Mouse (Mus musculus): ENCODE measurements at regions not wholly inside any gene's neighbourhood (a gene's known extent, or its start where the extent isn't known, plus 50 kb on each side); places are given as distances from the start of the nearest gene placed in this dataset.

DNA sequence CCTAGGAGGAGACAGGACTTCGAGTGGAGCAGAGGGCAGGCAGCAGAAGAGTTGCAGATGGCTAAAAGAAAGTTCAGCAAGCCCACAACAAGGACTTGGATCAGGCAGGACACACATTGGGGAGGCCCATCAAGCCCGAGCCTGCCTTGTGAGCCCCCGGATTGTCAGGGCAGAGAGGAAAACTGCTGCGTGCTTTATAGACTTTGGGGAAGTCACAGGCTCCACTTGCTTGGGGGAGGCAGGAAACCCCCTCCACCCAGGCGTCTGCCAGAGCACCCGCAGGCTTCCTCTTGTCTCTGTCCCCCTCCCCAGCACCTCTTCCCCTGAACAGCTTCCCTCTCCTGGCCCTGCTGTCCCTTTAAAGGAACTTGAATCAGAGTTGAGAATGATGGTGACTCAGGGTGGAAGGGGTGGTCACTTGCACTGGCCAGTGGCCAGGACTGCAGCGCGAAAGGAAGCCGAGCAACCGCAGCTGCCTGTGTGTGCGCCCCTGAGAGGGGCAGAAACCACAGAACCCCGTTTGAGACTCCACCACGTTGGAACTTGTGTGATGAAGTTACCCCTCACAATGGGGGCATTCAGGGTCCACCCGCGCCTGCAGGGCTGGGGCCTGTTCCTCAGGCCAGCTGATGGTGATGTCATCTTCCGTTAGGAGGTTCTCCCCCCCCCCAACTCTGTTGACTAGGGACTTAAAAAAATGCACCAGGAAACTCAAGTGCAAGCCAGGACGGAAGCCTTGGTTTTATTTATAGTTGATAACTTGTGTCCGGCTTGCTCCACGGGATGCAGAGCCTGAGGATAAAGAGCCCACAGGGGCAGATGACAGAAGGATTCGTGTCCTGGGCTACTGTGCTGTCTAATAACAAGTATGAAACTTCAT is 96.4 kb downstream of the 1810010D01Rik start:
- TF ChIP-seq CTCF (conservative IDR thresholded peaks at IDR 0.05; ENCODE audit: insufficient read depth, insufficient read length, low read depth, low read length) (no peak), POLR2A (IDR thresholded peaks at IDR 0.05; ENCODE audit: low read depth, low read length) (peak; percentile 8)
- DNase-seq, result peak; percentile 89
- H3K4me3 ChIP-seq (ENCODE audit: insufficient read depth, low read depth, low read length), result peak overlapping the region; percentile 20; the same call in 1 of the 2 replicates
- WGBS, result 30% methylated on average over 20 of the region's 20 CpGs
- H3K4me1 ChIP-seq (ENCODE audit: control insufficient read depth, insufficient read depth, low read length), result no peaks in the 10 kb centered on the region
- H3K27ac ChIP-seq (ENCODE audit: insufficient read depth, low read depth, low read length), result peak overlapping the region; percentile 69
- H3K36me3 ChIP-seq (ENCODE audit: control insufficient read depth, insufficient read depth, low read length), result no peaks in the 10 kb centered on the region
- no peaks in the 10 kb centered on the region for H3K27me3 ChIP-seq (replicated peaks; ENCODE audit: control insufficient read depth, insufficient read depth, low read length)

DNA sequence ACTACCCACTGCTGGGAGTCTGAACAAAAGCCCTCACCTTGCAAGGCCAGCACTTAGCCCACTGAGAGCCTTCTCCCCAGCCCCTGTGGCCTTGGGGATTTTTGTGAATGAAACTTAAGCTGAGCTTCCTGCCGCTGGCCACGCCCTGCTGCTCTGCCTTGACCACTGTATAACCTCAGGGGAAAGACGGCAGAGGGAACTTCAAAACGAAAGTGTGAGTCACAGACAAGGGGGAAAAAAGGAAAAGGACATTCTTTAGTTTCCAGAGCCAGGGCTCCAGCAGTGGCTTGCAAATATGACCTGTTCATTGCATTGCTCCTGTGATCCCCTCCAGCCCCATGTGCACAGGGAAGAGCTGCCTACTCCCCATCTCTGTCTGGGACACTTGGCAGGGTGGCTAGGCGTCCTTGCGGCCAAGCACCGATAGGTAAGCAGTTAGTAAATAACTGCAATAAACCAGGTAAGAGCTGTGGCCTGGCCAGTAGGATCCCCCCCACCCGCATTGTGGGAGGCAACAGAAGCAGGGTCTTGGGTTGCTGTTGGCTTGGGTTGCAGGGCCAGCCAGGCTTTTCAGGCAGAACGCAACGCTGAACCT is 97.2 kb downstream of the 1810010D01Rik start:
- DNase-seq, result peak; percentile 71

DNA sequence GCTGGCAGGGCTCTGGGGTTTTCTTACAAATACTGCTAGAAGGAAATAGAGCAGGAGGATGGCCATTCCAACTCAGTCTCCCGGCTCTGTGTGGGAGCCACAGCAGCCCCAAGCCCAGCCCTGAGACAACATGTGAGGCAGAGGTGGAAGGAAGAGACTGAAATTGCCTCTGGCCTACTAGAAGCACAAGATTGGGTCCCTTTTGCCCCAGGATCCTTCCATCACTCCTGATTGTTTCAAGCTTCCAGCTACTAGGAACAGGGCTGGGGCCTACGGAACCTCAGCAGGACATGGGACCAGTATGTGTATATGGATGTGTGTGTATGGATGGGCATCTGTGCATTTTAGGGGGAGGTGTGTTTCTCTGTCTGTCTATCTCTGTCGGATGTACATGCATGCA is 97.9 kb downstream of the 1810010D01Rik start:
- 0 out of 2 replicates have a peak overlapping the region, but pooled peaks have one; percentile 34 for H3K27ac ChIP-seq (ENCODE audit: insufficient read depth, low read depth, low read length)
- H3K4me1 ChIP-seq (ENCODE audit: control insufficient read depth, insufficient read depth, low read length), result no peaks in the 10 kb centered on the region
- 84% methylated on average over 3 of the region's 3 CpGs for WGBS
- no peaks in the 10 kb centered on the region for H3K36me3 ChIP-seq (ENCODE audit: control insufficient read depth, insufficient read depth, low read length)
- DNase-seq, result no peak
- H3K4me3 ChIP-seq (ENCODE audit: insufficient read depth, low read depth, low read length), result no peak overlapping the region
- H3K27me3 ChIP-seq (replicated peaks; ENCODE audit: control insufficient read depth, insufficient read depth, low read length), result no peaks in the 10 kb centered on the region
- TF ChIP-seq POLR2A (IDR thresholded peaks at IDR 0.05; ENCODE audit: low read depth, low read length) (no peak), CTCF (conservative IDR thresholded peaks at IDR 0.05; ENCODE audit: insufficient read depth, insufficient read length, low read depth, low read length) (no peak)

More for the DNA sequence above, 97.2 kb downstream of the 1810010D01Rik start:
- H3K36me3 ChIP-seq (ENCODE audit: control insufficient read depth, insufficient read depth, low read length), result no peaks in the 10 kb centered on the region
- H3K27ac ChIP-seq (ENCODE audit: insufficient read depth, low read depth, low read length), result peak overlapping the region; percentile 69
- no peaks in the 10 kb centered on the region for H3K27me3 ChIP-seq (replicated peaks; ENCODE audit: control insufficient read depth, insufficient read depth, low read length)
- H3K4me1 ChIP-seq (ENCODE audit: control insufficient read depth, insufficient read depth, low read length), result no peaks in the 10 kb centered on the region
- WGBS, result 30% methylated on average over 10 of the region's 10 CpGs
- peak overlapping the region; percentile 13; the same call in 1 of the 2 replicates for H3K4me3 ChIP-seq (ENCODE audit: insufficient read depth, low read depth, low read length)
- TF ChIP-seq CTCF (conservative IDR thresholded peaks at IDR 0.05; ENCODE audit: insufficient read depth, insufficient read length, low read depth, low read length), result no peak

DNA sequence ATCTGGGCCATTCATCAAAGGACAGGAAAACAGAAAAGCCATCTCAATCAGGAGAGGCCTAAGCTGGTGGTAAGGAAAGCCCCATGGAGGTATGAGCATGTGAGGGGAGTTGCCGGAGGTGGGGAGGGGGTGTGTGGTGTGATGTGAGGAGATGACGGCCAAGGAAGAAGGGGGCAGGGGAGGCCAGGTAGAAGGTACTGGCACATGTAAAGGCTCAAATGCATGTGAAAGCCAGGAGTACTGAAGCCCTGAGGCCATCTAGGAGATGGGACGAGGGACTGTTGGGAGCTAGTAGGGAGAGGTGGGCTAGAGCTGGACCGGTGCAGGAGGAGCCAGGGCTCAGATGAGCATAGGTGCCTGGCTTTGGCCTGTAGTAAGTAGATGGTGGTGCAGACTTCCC is 98.4 kb downstream of the 1810010D01Rik start:
- no peak for DNase-seq
- no peak overlapping the region for H3K27ac ChIP-seq (ENCODE audit: insufficient read depth, low read depth, low read length)
- H3K4me1 ChIP-seq (ENCODE audit: control insufficient read depth, insufficient read depth, low read length), result no peaks in the 10 kb centered on the region
- H3K27me3 ChIP-seq (replicated peaks; ENCODE audit: control insufficient read depth, insufficient read depth, low read length), result no peaks in the 10 kb centered on the region
- no peak for TF ChIP-seq POLR2A (IDR thresholded peaks at IDR 0.05; ENCODE audit: low read depth, low read length)
- no peak for TF ChIP-seq CTCF (conservative IDR thresholded peaks at IDR 0.05; ENCODE audit: insufficient read depth, insufficient read length, low read depth, low read length)
- 89% methylated on average over 4 of the region's 4 CpGs for WGBS
- H3K36me3 ChIP-seq (ENCODE audit: control insufficient read depth, insufficient read depth, low read length), result no peaks in the 10 kb centered on the region
- H3K4me3 ChIP-seq (ENCODE audit: insufficient read depth, low read depth, low read length), result no peak overlapping the region

DNA sequence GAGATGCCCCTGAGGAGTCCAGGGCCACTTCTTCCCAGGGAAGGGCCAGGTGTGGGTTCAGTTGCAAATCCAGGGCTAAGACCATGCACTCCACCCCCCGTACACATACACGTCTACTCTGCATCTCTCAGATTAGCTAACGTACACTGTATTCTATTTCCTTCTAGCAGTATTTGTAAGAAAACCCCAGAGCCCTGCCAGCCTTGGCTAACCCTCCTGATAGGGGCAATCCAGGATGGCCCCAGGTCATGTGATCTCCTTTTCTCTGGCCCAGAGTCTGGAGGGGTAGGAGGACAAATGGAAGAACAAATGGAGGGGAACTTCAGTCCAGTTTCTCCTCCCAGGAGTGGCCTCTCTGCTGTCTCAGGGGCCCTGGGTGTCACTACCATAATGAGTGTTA is 98.9 kb downstream of the 1810010D01Rik start:
- no peaks in the 10 kb centered on the region for H3K27me3 ChIP-seq (replicated peaks; ENCODE audit: control insufficient read depth, insufficient read depth, low read length)
- 97% methylated on average over 3 of the region's 3 CpGs for WGBS

DNA sequence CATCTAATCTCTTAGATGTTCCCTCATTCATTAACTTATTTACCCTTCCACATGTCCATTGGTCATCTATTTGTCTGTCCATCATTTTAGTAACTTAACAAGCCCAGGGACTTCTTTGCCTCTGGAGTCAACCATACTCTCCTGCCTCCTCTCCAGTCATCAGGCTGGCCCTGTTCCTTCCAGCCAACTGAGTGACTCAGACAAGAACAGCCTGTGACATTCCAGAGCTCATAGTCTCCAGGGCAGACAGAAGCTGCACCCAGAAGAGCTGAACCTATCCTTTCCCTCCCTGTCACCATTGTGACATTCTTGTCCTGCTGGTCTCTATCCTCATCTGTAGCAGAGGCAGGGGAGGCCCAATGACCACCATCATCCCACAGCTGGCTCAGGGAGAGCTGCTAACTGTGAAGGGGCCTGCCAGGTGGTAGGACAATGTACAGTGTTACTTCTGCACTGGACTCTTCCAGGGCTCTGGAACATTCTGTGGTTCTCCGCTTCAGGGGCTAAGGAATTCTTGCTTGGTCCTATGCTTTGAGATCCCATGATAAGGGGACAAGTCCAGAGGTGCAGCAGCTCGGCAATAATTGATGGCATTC is 100.2 kb downstream of the 1810010D01Rik start:
- no peak for DNase-seq
- no peaks in the 10 kb centered on the region for H3K4me1 ChIP-seq (ENCODE audit: control insufficient read depth, insufficient read depth, low read length)
- no peaks in the 10 kb centered on the region for H3K27me3 ChIP-seq (replicated peaks; ENCODE audit: control insufficient read depth, insufficient read depth, low read length)
- 71% methylated on average over 2 of the region's 2 CpGs for WGBS
- no peak overlapping the region for H3K4me3 ChIP-seq (ENCODE audit: insufficient read depth, low read depth, low read length)
- H3K27ac ChIP-seq (ENCODE audit: insufficient read depth, low read depth, low read length), result no peak overlapping the region
- H3K36me3 ChIP-seq (ENCODE audit: control insufficient read depth, insufficient read depth, low read length), result no peaks in the 10 kb centered on the region
- TF ChIP-seq CTCF (conservative IDR thresholded peaks at IDR 0.05; ENCODE audit: insufficient read depth, insufficient read length, low read depth, low read length), result no peak
- no peak for TF ChIP-seq POLR2A (IDR thresholded peaks at IDR 0.05; ENCODE audit: low read depth, low read length)

More for the DNA sequence above, 98.9 kb downstream of the 1810010D01Rik start:
- Histone ChIP-seq H3K4me1 (ENCODE audit: control insufficient read depth, insufficient read depth, low read length) (no peaks in the 10 kb centered on the region), H3K4me3 (ENCODE audit: insufficient read depth, low read depth, low read length) (no peak overlapping the region), H3K27ac (ENCODE audit: insufficient read depth, low read depth, low read length) (no peak overlapping the region), H3K36me3 (ENCODE audit: control insufficient read depth, insufficient read depth, low read length) (no peaks in the 10 kb centered on the region)
- no peak for DNase-seq
- TF ChIP-seq POLR2A (IDR thresholded peaks at IDR 0.05; ENCODE audit: low read depth, low read length) (no peak), CTCF (conservative IDR thresholded peaks at IDR 0.05; ENCODE audit: insufficient read depth, insufficient read length, low read depth, low read length) (no peak)

DNA sequence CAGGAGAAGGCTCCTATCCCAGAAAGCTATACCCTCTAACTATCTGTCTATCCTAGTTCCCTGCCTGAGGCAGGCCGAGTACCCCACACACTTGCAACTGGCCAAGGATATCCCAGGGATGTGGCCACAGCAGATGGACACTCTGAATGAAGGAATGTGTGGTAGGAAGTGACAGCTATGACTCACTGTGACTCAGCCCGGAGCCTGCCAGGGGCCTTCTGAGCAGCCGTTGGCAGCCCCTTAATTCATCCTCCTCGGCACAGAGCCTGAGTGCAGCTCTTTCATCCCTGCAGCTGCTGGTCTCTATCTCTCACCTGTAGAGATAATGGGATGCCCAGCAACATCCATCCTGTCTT is 101.4 kb downstream of the 1810010D01Rik start:
- no peak overlapping the region for H3K27ac ChIP-seq (ENCODE audit: insufficient read depth, low read depth, low read length)
- H3K36me3 ChIP-seq (ENCODE audit: control insufficient read depth, insufficient read depth, low read length), result no peaks in the 10 kb centered on the region
- H3K4me3 ChIP-seq (ENCODE audit: insufficient read depth, low read depth, low read length), result no peak overlapping the region
- TF ChIP-seq CTCF (conservative IDR thresholded peaks at IDR 0.05; ENCODE audit: insufficient read depth, insufficient read length, low read depth, low read length) (no peak), POLR2A (IDR thresholded peaks at IDR 0.05; ENCODE audit: low read depth, low read length) (no peak)
- H3K4me1 ChIP-seq (ENCODE audit: control insufficient read depth, insufficient read depth, low read length), result peaks cover 3% of the 10 kb centered on the region; the same call in 1 of the 2 replicates
- no peak for DNase-seq
- no peaks in the 10 kb centered on the region for H3K27me3 ChIP-seq (replicated peaks; ENCODE audit: control insufficient read depth, insufficient read depth, low read length)
- 46% methylated on average over 4 of the region's 4 CpGs for WGBS
